Mouse (Mus musculus) E14TG2a.4 (cell line): ENCODE data around the gene Pnn.

ENCODE experiments used
- CTCF ChIP-seq: conservative IDR thresholded peaks from 2 replicates; pipeline ENCODE4 v1.5.1; 2014; ENCODE audit warnings: low read length
- NANOG ChIP-seq: IDR thresholded peaks from 2 replicates; pipeline ENCODE4 v1.6.1; 2014; ENCODE audit warnings: borderline replicate concordance, low read length, mixed read lengths
- POU5F1 ChIP-seq: IDR thresholded peaks from 2 replicates; pipeline ENCODE4 v1.6.1; 2014; ENCODE audit warnings: low read length, borderline replicate concordance

DNA sequence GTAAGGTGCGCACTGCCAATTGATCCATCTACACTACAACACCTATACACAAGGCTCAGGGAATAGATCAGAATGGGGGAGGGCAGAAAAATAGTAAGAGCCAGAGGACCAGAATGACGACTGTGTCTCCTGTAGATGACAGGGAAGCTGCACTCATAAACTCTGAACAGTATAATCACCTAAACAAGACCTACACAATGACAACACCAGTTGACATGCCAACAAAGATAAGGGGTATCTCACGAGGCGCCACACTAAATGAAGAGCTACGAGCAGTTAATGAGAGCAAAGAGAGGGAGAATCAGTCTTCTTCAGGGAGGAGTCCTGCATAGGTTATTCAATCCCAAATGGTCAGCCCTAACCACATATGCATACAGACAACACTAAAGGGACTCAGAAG lies 13.5 kb upstream of the Pnn start:
- no peak for TF ChIP-seq NANOG
- TF ChIP-seq CTCF, result no peak
- TF ChIP-seq POU5F1, result no peak
